Mouse (Mus musculus): ENCODE results near the gene Pdcd7. TPM values are rescaled to one million over a fixed set of nuclear protein-coding genes. Genes with fewer than 3 reads are reported as not detected.

The Pdcd7 gene
- polyA plus RNA-seq, 1 experiment from 2014 or later: 14.6 TPM

- peak overlapping the region; percentile 89 for H3K4me2 ChIP-seq
- H3K36me3 ChIP-seq (ENCODE audit: control insufficient read depth, insufficient read depth, low read length): no peaks in the 10 kb centered on the region
- under 1% methylated on average over 76 of the region's 77 CpGs for WGBS
- peak; percentile 93 for DNase-seq (ENCODE audit: low spot score, missing footprints)
- H3K27me3 ChIP-seq (ENCODE audit: control insufficient read depth, insufficient read depth, low read length): no peaks in the 10 kb centered on the region
- H3K9ac ChIP-seq (ENCODE audit: low read length): peak overlapping the region; percentile 93
- H3K9me3 ChIP-seq (ENCODE audit: control insufficient read depth, low read length): no peaks in the 10 kb centered on the region
- peak overlapping the region; percentile 81 for H3K27ac ChIP-seq (ENCODE audit: low read depth, low read length)
- peak; percentile 52; the same call in 1 of the 2 replicates for ATAC-seq (ENCODE audit: low FRiP score)
- H3K4me1 ChIP-seq (ENCODE audit: control insufficient read depth, insufficient read depth, low read length): peaks cover 11% of the 10 kb centered on the region
- peak overlapping the region; percentile 99 for H3K4me3 ChIP-seq (ENCODE audit: low read depth, low read length)
These were observed 690 bp downstream of the Pdcd7 start for GRCm38 (mm10) chr9:65346476-65347111.

DNA sequence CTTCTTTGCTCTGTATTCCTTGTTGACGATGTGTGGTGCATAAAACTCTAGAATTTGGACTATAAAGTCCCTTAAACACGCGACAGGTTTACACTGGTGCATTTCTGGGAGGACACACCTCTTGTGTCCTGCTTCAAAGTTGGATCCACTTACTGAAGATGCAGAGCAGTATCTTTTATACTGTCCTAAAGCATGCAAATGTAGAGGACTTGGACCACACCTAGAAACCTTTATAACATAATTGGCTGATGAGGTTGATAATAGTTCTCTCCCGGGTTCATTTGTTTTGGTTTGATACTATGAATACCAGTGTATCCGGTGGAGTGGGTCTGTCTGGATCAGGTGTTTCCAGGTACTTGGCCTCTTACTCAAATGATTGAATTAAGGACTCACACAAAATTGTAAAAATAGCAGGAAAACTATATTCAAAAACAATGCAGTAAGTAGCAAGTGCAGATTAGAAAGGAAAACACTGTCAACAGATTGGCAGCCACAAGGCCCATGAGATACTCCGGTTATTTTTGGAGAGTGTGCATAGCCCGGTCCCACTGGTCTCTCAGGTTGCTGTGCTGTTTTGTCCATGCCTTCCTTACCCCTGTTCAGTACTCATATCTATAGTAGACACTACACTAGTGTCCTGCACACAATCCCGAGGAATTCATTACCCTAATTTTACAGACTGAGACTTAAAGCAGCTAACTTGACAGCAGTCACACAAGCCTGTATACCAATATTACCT is 1.4 kb downstream of the Pdcd7 start:
- no peak for ATAC-seq (ENCODE audit: low FRiP score)

DNA sequence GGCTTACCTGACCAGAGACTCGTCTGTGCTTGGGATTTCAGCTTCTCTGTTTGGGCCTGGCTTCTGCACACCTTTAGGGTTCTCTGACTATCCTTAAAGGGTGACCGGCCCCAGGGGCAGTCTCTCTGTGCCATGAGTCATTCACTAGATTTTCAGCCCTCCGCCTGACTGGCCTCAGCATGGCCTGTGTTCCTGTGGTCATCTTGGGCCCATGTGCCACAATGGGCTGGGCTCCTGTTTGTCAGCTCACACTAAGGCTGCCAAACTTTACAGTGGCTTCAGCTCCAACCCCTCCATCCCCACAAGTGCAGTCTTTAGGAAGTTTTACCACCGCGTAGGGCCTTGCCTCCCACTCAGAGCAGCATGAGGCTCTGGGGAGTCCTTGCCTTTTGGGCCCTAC is 7.3 kb downstream of the Pdcd7 start:
- no peak overlapping the region for H3K9ac ChIP-seq (ENCODE audit: low read length)
- no peak overlapping the region for H3K4me2 ChIP-seq
- no peak overlapping the region for H3K4me3 ChIP-seq (ENCODE audit: low read depth, low read length)
- 90% methylated on average over 5 of the region's 5 CpGs for WGBS
- ATAC-seq (ENCODE audit: low FRiP score): no peak
- no peak for DNase-seq (ENCODE audit: low spot score, missing footprints)
- H3K27ac ChIP-seq (ENCODE audit: low read depth, low read length): no peak overlapping the region
- H3K9me3 ChIP-seq (ENCODE audit: control insufficient read depth, low read length): no peaks in the 10 kb centered on the region
- no peaks in the 10 kb centered on the region; the same call in 1 of the 2 replicates for H3K36me3 ChIP-seq (ENCODE audit: control insufficient read depth, insufficient read depth, low read length)
- no peaks in the 10 kb centered on the region for H3K27me3 ChIP-seq (ENCODE audit: control insufficient read depth, insufficient read depth, low read length)
- no peaks in the 10 kb centered on the region for H3K4me1 ChIP-seq (ENCODE audit: control insufficient read depth, insufficient read depth, low read length)

More for the DNA sequence above, 1.4 kb downstream of the Pdcd7 start:
- Histone ChIP-seq H3K9ac (ENCODE audit: low read length) (peak overlapping the region; percentile 93), H3K36me3 (ENCODE audit: control insufficient read depth, insufficient read depth, low read length) (no peaks in the 10 kb centered on the region), H3K4me1 (ENCODE audit: control insufficient read depth, insufficient read depth, low read length) (peaks cover 11% of the 10 kb centered on the region), H3K9me3 (ENCODE audit: control insufficient read depth, low read length) (no peaks in the 10 kb centered on the region), H3K27ac (ENCODE audit: low read depth, low read length) (no peak overlapping the region), H3K4me2 (peak overlapping the region; percentile 89), H3K27me3 (ENCODE audit: control insufficient read depth, insufficient read depth, low read length) (no peaks in the 10 kb centered on the region), H3K4me3 (ENCODE audit: low read depth, low read length) (peak overlapping the region; percentile 99)
- DNase-seq (ENCODE audit: low spot score, missing footprints): no peak
- 52% methylated on average over 8 of the region's 8 CpGs for WGBS

DNA sequence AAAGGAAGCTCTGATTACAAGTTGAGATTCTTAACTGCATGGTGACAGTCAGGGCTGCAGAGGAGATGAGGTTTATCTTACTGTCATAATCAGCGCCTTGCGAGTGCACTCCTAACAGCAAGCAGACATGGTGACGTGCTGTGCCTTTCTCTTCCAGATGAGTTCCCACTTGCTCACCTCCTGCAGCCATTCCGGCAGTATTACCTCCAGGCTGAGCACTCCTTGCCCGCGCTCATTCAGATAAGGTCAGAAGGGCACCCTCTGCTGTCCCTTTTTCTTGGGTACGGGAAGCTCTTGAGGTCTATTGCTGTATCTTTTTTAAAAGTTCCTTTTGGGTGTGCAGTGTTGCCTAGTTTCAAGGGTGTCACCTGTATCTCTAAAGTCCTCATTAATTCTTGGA is 10.7 kb downstream of the Pdcd7 start:
- ATAC-seq (ENCODE audit: low FRiP score): no peak
- H3K9me3 ChIP-seq (ENCODE audit: control insufficient read depth, low read length): no peaks in the 10 kb centered on the region
- H3K27ac ChIP-seq (ENCODE audit: low read depth, low read length): no peak overlapping the region
- no peak overlapping the region for H3K4me3 ChIP-seq (ENCODE audit: low read depth, low read length)
- DNase-seq (ENCODE audit: low spot score, missing footprints): no peak
- H3K27me3 ChIP-seq (ENCODE audit: control insufficient read depth, insufficient read depth, low read length): no peaks in the 10 kb centered on the region
- 86% methylated on average over 7 of the region's 7 CpGs for WGBS
- H3K4me2 ChIP-seq: no peak overlapping the region
- H3K36me3 ChIP-seq (ENCODE audit: control insufficient read depth, insufficient read depth, low read length): peaks cover 19% of the 10 kb centered on the region
- H3K4me1 ChIP-seq (ENCODE audit: control insufficient read depth, insufficient read depth, low read length): no peaks in the 10 kb centered on the region
- H3K9ac ChIP-seq (ENCODE audit: low read length): no peak overlapping the region

DNA sequence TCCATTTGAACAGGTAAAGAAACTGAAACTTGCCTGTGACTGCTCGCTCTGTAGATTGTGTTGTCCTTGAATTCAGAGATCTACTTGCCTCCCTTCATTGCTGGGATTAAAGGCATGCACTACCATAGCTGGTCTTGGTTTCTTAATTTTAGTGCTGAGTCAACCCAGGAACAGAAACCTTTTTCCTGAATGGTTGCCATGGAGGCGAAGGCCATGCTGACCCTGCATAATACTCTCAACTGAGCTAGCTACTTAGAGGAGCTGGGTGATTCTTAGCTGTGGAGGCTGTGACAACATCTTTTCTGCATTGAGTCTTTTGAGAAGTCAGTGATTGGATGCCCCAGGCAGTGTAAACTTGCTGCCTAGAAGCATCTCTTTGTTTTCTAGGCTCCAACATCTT is 11.1 kb downstream of the Pdcd7 start:
- no peak overlapping the region for H3K4me2 ChIP-seq
- H3K4me1 ChIP-seq (ENCODE audit: control insufficient read depth, insufficient read depth, low read length): no peaks in the 10 kb centered on the region
- ATAC-seq (ENCODE audit: low FRiP score): no peak
- no peak overlapping the region for H3K9ac ChIP-seq (ENCODE audit: low read length)
- H3K36me3 ChIP-seq (ENCODE audit: control insufficient read depth, insufficient read depth, low read length): peaks cover 19% of the 10 kb centered on the region
- DNase-seq (ENCODE audit: low spot score, missing footprints): no peak
- H3K27me3 ChIP-seq (ENCODE audit: control insufficient read depth, insufficient read depth, low read length): no peaks in the 10 kb centered on the region
- 94% methylated on average over 2 of the region's 2 CpGs for WGBS
- H3K9me3 ChIP-seq (ENCODE audit: control insufficient read depth, low read length): no peaks in the 10 kb centered on the region
- no peak overlapping the region for H3K4me3 ChIP-seq (ENCODE audit: low read depth, low read length)
- H3K27ac ChIP-seq (ENCODE audit: low read depth, low read length): no peak overlapping the region

GRCm38 (mm10) chr9:65358956-65359480 is 13.1 kb downstream of the Pdcd7 start:
- Histone ChIP-seq H3K27me3 (ENCODE audit: control insufficient read depth, insufficient read depth, low read length) (no peaks in the 10 kb centered on the region), H3K9ac (ENCODE audit: low read length) (no peak overlapping the region), H3K4me1 (ENCODE audit: control insufficient read depth, insufficient read depth, low read length) (no peaks in the 10 kb centered on the region), H3K4me2 (no peak overlapping the region), H3K36me3 (ENCODE audit: control insufficient read depth, insufficient read depth, low read length) (peaks cover 19% of the 10 kb centered on the region), H3K27ac (ENCODE audit: low read depth, low read length) (no peak overlapping the region), H3K4me3 (ENCODE audit: low read depth, low read length) (no peak overlapping the region), H3K9me3 (ENCODE audit: control insufficient read depth, low read length) (no peaks in the 10 kb centered on the region)
- 97% methylated on average over 1 of the region's 1 CpGs for WGBS
- ATAC-seq (ENCODE audit: low FRiP score) (no peak), DNase-seq (ENCODE audit: low spot score, missing footprints) (no peak)

DNA sequence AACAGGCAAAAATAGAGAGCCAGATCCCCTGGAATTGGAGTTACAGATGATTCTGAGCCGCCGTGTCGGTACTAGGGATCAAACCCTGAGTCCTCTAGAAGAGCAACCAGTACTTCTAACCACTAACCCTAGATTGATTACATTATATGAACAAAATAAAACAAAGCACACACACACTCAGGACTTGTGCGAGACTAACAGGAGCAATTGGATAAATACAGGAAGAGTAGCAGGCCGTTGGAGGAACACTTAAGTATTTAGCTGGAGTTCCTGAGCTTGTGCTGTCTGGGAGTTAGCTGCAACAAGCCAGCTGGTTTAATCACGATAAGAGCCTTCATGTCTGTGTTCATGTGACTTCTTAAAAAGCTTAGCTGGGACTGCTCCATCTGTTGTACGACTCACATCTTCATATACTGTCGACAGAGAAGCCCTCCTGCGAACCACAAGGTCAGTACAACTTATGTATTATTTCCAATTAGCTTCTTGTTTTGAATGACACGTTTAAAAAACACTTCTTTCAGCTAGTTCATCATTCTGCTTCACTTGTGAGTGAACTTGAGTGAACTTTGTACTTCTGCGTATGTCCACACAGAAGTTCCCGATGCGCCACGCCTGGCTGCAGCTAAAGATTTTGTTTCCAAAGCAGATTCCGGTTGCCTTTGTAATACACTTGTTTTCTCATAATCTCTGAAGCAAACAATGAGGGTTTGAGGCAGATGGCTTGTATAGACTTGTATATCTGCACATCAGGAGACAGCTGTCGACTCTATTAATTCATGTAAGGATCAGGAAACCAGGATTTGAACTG is 14.9 kb downstream of the Pdcd7 start, which contains the start of gene Ubap1l:
Gene Ubap1l (plus strand): TSS at position 401 of the 808 bp plus-strand sequence.
- DNase-seq (ENCODE audit: low spot score, missing footprints) (no peak), ATAC-seq (ENCODE audit: low FRiP score) (no peak)
- Histone ChIP-seq H3K9ac (ENCODE audit: low read length) (no peak within 1 kb of the TSS), H3K27me3 (ENCODE audit: control insufficient read depth, insufficient read depth, low read length) (no peaks in the 10 kb centered on the region), H3K36me3 (ENCODE audit: control insufficient read depth, insufficient read depth, low read length) (peaks cover 19% of the 10 kb centered on the region), H3K4me2 (no peak within 1 kb of the TSS), H3K9me3 (ENCODE audit: control insufficient read depth, low read length) (no peaks in the 10 kb centered on the region), H3K4me3 (ENCODE audit: low read depth, low read length) (no peak within 1 kb of the TSS), H3K27ac (ENCODE audit: low read depth, low read length) (no peak within 1 kb of the TSS), H3K4me1 (ENCODE audit: control insufficient read depth, insufficient read depth, low read length) (no peaks in the 10 kb centered on the region)
- 89% methylated on average over 16 of the region's 16 CpGs for WGBS

DNA sequence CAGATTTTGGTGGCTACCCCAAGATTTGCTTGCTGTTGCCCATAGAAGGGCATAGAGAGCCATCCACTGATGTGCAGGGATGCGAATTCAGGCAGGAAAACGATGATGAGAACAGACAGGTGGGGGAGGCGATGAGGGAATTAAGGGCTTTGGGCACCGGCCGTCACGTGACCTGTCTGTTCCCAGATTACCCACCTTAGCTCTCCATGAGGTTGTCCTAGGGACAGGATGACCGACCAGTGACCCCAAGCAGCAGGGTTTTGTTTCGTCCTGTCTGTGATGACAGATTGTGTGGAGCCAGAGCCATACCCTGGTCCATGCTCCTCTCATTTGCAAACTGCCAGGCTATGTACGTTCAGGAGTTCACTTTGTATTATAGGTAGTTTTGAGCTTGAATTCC is 17.8 kb downstream of the Pdcd7 start:
- Histone ChIP-seq H3K9me3 (ENCODE audit: control insufficient read depth, low read length) (no peaks in the 10 kb centered on the region), H3K4me1 (ENCODE audit: control insufficient read depth, insufficient read depth, low read length) (peaks cover 3% of the 10 kb centered on the region; the same call in 1 of the 2 replicates), H3K27me3 (ENCODE audit: control insufficient read depth, insufficient read depth, low read length) (no peaks in the 10 kb centered on the region), H3K36me3 (ENCODE audit: control insufficient read depth, insufficient read depth, low read length) (peaks cover 16% of the 10 kb centered on the region), H3K9ac (ENCODE audit: low read length) (no peak overlapping the region), H3K4me3 (ENCODE audit: low read depth, low read length) (no peak overlapping the region), H3K27ac (ENCODE audit: low read depth, low read length) (no peak overlapping the region), H3K4me2 (no peak overlapping the region)
- DNase-seq (ENCODE audit: low spot score, missing footprints) (no peak), ATAC-seq (ENCODE audit: low FRiP score) (no peak)
- WGBS: 79% methylated on average over 9 of the region's 9 CpGs
